Mouse (Mus musculus): ENCODE data around the gene Trnau1ap. TPM values are rescaled to one million over a fixed set of nuclear protein-coding genes. Genes with fewer than 3 reads are reported as not detected.
A peak's percentile ranks its signal among the peaks of the same experiment; 100 is the strongest.

The Trnau1ap gene
- polyA plus RNA-seq, 1 experiment from 2014 or later: 79.2 TPM

DNA sequence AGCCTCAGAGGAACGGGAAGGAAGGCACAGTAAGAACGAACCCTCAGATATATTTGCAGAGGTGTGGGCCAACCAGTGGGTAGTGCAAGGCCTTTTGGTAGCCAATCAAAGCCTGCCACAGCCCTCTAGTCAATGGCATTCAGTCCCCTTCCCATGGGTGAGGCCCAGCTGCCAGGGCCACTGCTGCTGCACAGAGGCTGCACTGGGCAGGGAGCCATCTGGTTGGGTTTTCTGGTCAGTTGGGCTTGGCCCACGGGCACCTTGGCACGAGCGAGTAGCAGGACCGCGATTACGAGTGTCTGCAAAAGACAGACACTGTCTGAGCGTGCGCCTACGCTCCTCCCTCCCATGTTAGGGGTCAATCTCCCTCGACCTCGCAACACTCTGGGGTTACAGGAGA is 9.6 kb upstream of the Trnau1ap start:
- no peak overlapping the region for H3K4me3 ChIP-seq
- no peak overlapping the region for H3K27ac ChIP-seq (replicated peaks)
- H3K4me1 ChIP-seq: peaks cover 16% of the 10 kb centered on the region
- ATAC-seq (ENCODE audit: low FRiP score, low read depth): no peak
- no peak overlapping the region for H3K9ac ChIP-seq (replicated peaks)
- no peaks in the 10 kb centered on the region for H3K9me3 ChIP-seq
- 97% methylated on average over 13 of the region's 13 CpGs for WGBS
- peaks cover 55% of the 10 kb centered on the region for H3K36me3 ChIP-seq
- H3K4me2 ChIP-seq (replicated peaks): no peak overlapping the region
- no peaks in the 10 kb centered on the region for H3K27me3 ChIP-seq

DNA sequence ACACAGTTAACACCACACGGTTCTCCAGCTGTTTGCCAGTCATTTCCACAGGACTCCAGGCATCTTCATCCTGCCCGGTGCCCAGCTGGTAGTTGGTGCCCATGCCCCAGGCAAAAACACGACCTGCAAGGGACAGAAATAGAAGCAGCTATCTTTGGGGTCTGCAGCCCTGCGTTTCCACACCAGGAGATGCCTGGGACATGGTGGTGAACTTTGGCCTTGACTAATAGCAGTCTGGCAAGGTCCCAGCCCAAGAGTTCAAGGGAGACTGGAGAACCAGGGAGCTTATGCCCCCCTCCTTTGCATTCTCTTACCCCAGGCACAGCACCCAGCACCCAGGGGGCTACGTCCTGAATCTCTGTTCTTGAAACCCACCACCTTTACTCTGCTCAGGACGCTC is 3.5 kb upstream of the Trnau1ap start:
- Histone ChIP-seq H3K9ac (replicated peaks) (no peak overlapping the region), H3K9me3 (no peaks in the 10 kb centered on the region), H3K27ac (replicated peaks) (no peak overlapping the region), H3K27me3 (no peaks in the 10 kb centered on the region), H3K4me1 (peaks cover 9% of the 10 kb centered on the region), H3K4me3 (no peak overlapping the region), H3K36me3 (peaks cover 55% of the 10 kb centered on the region), H3K4me2 (replicated peaks) (no peak overlapping the region)
- no peak for ATAC-seq (ENCODE audit: low FRiP score, low read depth)
- WGBS: 89% methylated on average over 6 of the region's 6 CpGs

DNA sequence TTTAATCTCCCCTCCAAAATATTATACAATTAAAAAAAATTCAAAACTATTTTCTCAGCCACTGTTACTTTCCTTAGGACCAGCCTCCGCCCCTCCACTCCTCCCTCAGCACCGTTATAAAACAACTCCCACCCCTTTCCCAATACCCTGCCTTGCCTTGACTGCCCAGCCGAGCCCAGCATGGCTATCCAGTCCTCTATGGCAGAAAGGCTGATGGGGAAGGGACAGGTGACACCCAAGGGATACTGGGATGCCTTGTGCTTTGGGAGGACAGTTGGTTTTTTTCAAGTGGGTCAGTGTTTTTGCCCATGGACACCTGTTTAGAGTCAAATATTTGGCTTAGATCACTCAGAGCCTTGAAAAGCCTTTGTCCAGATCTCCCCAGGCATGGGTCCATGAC is 2.6 kb upstream of the Trnau1ap start:
- no peak overlapping the region for H3K9ac ChIP-seq (replicated peaks)
- no peak overlapping the region for H3K27ac ChIP-seq (replicated peaks)
- peaks cover 46% of the 10 kb centered on the region for H3K36me3 ChIP-seq
- 86% methylated on average over 3 of the region's 3 CpGs for WGBS
- H3K4me2 ChIP-seq (replicated peaks): no peak overlapping the region
- H3K27me3 ChIP-seq: no peaks in the 10 kb centered on the region
- no peak overlapping the region for H3K4me3 ChIP-seq
- no peaks in the 10 kb centered on the region for H3K9me3 ChIP-seq
- H3K4me1 ChIP-seq: peaks cover 9% of the 10 kb centered on the region
- no peak for ATAC-seq (ENCODE audit: low FRiP score, low read depth)

DNA sequence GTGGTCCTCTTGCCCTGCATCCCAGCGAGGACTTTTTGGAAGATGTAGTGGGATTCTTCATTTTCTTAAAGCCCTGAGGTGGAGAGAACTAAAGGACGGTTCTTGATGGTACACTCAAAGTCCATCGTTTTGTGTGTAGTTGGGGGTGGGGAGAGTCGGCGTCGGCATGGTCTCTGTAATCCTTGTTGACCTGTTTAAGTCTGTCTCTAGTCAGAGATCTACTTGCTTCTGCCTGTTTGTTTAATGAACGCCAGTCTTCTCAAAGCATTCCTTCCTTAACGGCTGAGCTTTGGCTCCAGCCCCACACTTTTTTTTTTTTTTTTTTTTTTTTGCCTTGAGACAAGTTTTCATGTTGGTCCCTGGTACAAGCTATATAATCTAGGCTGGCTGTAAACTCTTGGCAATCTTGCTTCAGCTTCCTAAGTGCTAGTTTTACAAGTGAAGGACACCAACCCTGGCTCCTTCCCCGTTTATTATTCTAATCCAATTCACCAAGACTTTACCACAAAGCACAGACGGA is 557 bp upstream of the Trnau1ap start:
- H3K27ac ChIP-seq (replicated peaks): peak overlapping the region; percentile 85
- H3K36me3 ChIP-seq: peaks cover 43% of the 10 kb centered on the region
- peak overlapping the region; percentile 82 for H3K4me3 ChIP-seq
- no peak for ATAC-seq (ENCODE audit: low FRiP score, low read depth)
- H3K9me3 ChIP-seq: no peaks in the 10 kb centered on the region
- no peaks in the 10 kb centered on the region for H3K27me3 ChIP-seq
- H3K9ac ChIP-seq (replicated peaks): peak overlapping the region; percentile 90
- H3K4me2 ChIP-seq (replicated peaks): peak overlapping the region; percentile 80
- 8% methylated on average over 10 of the region's 10 CpGs for WGBS
- peaks cover 9% of the 10 kb centered on the region for H3K4me1 ChIP-seq

DNA sequence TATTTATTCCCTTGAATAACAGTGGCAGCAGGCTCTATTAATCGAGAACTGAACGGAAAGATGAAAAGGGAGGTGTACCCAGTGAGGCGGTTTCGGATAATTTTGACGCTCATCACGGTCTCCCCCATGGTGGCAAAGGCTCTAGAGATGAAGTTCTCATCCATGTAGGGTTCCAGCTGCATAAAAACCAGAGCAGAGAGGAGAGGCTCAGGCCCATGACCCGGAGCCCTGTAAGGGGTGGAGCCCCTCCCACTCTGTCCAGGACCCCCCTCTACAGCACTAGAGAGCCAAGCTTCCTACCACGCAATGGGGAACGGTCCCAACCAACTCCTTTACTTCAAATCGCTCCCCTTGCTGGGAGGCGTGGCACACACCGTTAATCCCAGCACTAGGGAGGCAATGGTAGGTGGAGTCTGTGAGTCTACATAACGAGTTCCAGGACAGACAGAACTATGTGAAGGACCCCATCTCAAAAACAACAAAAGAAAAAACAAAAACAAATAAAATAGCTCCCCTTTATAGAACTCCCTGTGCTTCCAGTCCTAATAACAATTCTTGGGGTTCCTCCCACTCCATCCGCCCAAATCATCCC is 851 bp downstream of the Trnau1ap start:
- no peaks in the 10 kb centered on the region for H3K27me3 ChIP-seq
- H3K36me3 ChIP-seq: peaks cover 43% of the 10 kb centered on the region
- H3K4me1 ChIP-seq: peaks cover 9% of the 10 kb centered on the region
- H3K9ac ChIP-seq (replicated peaks): peak overlapping the region; percentile 90
- peak overlapping the region; percentile 80 for H3K4me2 ChIP-seq (replicated peaks)
- H3K4me3 ChIP-seq: peak overlapping the region; percentile 82
- no peak for ATAC-seq (ENCODE audit: low FRiP score, low read depth)
- WGBS: 45% methylated on average over 14 of the region's 14 CpGs
- no peaks in the 10 kb centered on the region for H3K9me3 ChIP-seq
- H3K27ac ChIP-seq (replicated peaks): peak overlapping the region; percentile 85

DNA sequence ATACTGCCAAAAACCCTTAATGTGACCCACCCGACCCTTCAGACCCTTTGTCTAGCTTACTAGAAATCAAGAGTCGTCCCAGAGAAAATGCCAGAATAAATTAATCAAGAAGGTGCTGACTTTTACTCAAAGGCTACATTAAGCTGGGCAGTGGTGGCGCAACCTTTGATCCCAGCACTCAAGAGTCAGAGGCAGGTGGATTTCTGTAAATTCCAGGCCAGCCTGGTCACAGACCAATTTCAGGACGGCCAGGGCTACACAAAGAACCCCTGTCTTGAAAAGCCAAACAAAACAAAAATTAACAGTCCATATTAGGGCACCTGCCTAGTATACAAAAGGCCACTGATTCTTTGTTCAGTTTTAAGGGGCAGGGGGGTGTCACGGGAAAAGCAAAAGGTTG is 2.9 kb downstream of the Trnau1ap start:
- Histone ChIP-seq H3K36me3 (peaks cover 42% of the 10 kb centered on the region), H3K9me3 (no peaks in the 10 kb centered on the region), H3K27ac (replicated peaks) (no peak overlapping the region), H3K27me3 (no peaks in the 10 kb centered on the region), H3K9ac (replicated peaks) (no peak overlapping the region), H3K4me3 (no peak overlapping the region), H3K4me1 (peaks cover 9% of the 10 kb centered on the region), H3K4me2 (replicated peaks) (no peak overlapping the region)
- ATAC-seq (ENCODE audit: low FRiP score, low read depth): no peak
- WGBS: 82% methylated on average over 5 of the region's 5 CpGs

DNA sequence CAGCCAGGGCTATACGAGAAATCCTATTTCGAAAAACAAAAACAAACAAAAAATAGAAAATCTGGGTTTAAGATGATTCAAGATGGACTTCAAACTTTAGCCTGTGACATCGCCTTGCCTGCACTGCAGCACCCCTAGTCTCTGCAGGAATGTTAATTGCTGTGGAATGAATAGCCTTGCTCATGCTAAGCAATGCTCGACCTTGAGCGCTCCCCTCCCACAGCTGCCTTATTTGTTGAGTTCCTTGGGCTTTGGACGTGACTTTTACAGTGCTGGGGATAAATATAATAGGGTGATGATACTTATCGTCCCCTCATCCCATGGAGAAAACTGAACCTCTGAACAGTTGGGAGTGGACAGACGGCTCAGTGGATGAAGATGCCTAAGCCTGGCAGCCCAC is 13.6 kb downstream of the Trnau1ap start:
- WGBS: 90% methylated on average over 8 of the region's 8 CpGs
- no peak overlapping the region for H3K27ac ChIP-seq (replicated peaks)
- no peak overlapping the region for H3K4me3 ChIP-seq
- no peaks in the 10 kb centered on the region for H3K9me3 ChIP-seq
- no peak overlapping the region for H3K9ac ChIP-seq (replicated peaks)
- H3K4me1 ChIP-seq: no peaks in the 10 kb centered on the region
- H3K4me2 ChIP-seq (replicated peaks): no peak overlapping the region
- no peaks in the 10 kb centered on the region for H3K27me3 ChIP-seq
- ATAC-seq (ENCODE audit: low FRiP score, low read depth): no peak
- peaks cover 81% of the 10 kb centered on the region for H3K36me3 ChIP-seq

DNA sequence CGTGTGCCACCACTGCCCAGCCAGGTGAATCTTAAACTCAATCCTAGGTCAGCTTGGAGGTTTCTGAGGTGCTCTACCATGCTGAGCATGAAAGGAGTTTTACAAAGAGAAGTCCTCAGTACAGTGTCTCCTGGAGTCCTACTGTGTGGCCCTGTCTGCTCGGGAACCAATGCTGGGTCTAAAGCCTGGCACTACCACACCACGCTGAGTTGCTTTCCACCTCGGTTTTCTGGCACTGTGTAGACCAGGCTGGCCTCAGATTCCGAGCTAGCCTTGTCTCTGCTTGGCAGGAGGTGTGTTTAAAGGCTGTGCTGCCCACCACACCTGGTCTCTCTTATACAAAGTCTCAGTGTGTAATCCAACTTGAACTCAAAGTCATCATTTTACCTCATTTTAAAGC is 16.7 kb downstream of the Trnau1ap start:
- Histone ChIP-seq H3K9ac (replicated peaks) (no peak overlapping the region), H3K4me1 (peaks cover 14% of the 10 kb centered on the region), H3K9me3 (no peaks in the 10 kb centered on the region), H3K4me3 (no peak overlapping the region), H3K36me3 (peaks cover 61% of the 10 kb centered on the region), H3K27me3 (no peaks in the 10 kb centered on the region), H3K27ac (replicated peaks) (no peak overlapping the region), H3K4me2 (replicated peaks) (no peak overlapping the region)
- 88% methylated on average over 5 of the region's 5 CpGs for WGBS
- no peak for ATAC-seq (ENCODE audit: low FRiP score, low read depth)

DNA sequence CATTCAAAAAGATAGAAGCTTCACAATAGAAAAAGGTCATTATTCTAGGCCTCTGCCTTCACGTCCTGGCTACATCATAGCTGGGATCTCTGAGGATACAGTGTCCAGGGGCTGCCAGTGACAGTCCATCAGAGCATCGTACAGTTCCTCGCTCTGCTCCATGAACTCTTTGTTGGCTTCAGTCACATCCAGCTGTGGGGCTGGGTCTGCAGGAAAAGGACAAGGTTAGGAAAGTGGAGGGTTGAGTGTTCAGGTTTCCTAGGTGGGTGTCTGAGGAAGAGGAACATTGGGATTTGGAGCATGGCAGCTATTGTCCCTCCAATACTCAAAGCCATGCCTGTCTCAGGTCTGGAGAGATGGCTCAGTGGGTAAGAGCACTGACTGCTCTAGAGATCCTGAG is 17.5 kb downstream of the Trnau1ap start:
- ATAC-seq (ENCODE audit: low FRiP score, low read depth): no peak
- no peak overlapping the region for H3K9ac ChIP-seq (replicated peaks)
- H3K27me3 ChIP-seq: no peaks in the 10 kb centered on the region
- H3K27ac ChIP-seq (replicated peaks): no peak overlapping the region
- peaks cover 14% of the 10 kb centered on the region for H3K4me1 ChIP-seq
- no peak overlapping the region for H3K4me2 ChIP-seq (replicated peaks)
- H3K36me3 ChIP-seq: peaks cover 52% of the 10 kb centered on the region
- no peaks in the 10 kb centered on the region for H3K9me3 ChIP-seq
- H3K4me3 ChIP-seq: no peak overlapping the region
- 54% methylated on average over 3 of the region's 3 CpGs for WGBS

DNA sequence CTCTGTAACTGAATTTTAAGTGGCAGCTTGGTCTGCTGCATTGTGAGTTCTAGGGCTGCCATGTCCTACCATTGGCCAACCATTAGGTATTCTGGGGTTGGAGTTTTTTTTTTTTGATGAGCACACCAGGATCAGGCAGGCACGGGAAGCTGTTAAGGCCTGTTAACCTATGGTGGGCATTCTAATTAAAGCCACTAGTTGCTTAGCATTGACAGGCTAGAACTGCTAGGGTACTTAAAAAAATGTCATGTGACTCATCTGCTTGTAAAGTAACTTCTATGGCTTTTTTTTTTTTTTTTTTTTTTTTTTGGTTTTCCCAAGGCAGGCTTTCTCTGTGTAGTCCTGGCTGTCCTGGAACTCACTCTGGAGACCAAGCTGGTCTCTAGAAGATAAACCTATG is 18.1 kb downstream of the Trnau1ap start:
- Histone ChIP-seq H3K4me1 (peaks cover 14% of the 10 kb centered on the region), H3K4me2 (replicated peaks) (no peak overlapping the region), H3K4me3 (no peak overlapping the region), H3K36me3 (peaks cover 46% of the 10 kb centered on the region), H3K27me3 (no peaks in the 10 kb centered on the region), H3K9me3 (no peaks in the 10 kb centered on the region), H3K27ac (replicated peaks) (no peak overlapping the region), H3K9ac (replicated peaks) (no peak overlapping the region)
- no peak for ATAC-seq (ENCODE audit: low FRiP score, low read depth)
- WGBS: 36% methylated on average over 1 of the region's 1 CpGs

DNA sequence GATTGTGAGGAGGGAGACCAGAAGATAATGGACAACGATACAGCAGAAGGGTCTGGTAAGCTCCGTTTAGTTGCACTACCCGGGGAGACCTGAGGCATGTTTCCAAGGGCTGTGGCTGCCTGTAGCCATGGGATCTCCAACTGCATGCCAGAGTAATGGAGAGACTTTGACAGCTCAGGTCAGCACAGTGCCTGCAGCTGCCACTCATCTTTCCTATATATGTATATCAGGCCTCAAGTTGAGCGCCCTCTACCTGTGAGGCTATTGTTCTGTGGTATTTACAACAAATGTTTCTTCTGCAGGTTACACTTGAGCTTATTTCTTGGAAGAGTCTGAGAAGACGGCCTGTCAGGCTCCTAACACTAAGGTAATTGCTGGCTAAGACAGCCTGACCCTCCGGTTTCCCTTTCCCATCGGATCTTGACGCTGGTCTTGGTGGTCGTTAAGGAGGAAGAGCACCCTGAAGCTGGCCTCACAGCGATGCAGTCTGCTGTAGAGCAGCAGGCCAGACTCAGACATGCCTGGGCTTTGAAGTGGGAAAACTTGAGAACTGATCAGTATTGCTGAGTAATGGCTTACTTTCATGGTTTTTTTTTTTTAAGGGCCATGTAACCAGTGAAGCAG is 19.4 kb downstream of the Trnau1ap start:
- Histone ChIP-seq H3K9ac (replicated peaks) (peak overlapping the region; percentile 81), H3K9me3 (no peaks in the 10 kb centered on the region), H3K27ac (replicated peaks) (peak overlapping the region; percentile 84), H3K27me3 (no peaks in the 10 kb centered on the region), H3K4me1 (peaks cover 14% of the 10 kb centered on the region), H3K4me3 (peak overlapping the region; percentile 65), H3K4me2 (replicated peaks) (peak overlapping the region; percentile 93), H3K36me3 (peaks cover 41% of the 10 kb centered on the region)
- no peak for ATAC-seq (ENCODE audit: low FRiP score, low read depth)
- WGBS: 38% methylated on average over 10 of the region's 10 CpGs

DNA sequence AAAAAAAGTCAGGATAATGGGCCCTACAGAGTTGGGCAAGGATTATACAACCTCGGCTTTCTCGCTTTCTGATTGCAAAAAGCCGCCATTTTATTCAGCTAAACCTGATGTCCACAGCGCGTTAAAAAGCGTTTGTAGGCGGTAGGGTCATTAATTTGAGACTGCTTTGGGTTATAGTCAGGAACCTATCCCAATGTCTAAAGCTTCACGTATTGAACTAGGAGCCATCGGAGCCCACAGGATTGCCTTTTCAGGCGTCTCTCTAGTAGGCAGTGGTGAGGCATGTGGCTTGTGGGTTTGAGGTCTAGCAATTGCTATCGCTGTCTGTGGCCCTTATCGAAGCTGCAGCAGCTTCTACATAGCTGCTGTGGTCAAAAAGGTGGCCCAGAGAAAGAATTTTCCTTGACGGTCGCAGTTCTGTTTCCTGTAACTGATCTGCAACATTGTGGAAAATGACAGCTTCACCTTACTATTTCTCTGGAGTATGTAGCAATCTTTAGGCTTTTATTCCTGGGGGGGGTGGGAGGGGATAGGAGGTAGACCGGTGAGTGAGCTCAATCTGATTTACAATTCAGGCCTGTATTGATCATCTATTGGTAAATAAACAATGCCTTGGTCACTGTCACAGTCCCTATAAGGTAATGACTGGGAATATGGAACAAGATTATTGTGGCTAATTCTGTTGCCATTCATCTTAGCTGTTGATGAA is 20.0 kb downstream of the Trnau1ap start:
- H3K9me3 ChIP-seq: no peaks in the 10 kb centered on the region
- H3K4me3 ChIP-seq: peak overlapping the region; percentile 65
- peaks cover 14% of the 10 kb centered on the region for H3K4me1 ChIP-seq
- peak overlapping the region; percentile 84 for H3K27ac ChIP-seq (replicated peaks)
- peak overlapping the region; percentile 93 for H3K4me2 ChIP-seq (replicated peaks)
- H3K27me3 ChIP-seq: no peaks in the 10 kb centered on the region
- peaks cover 40% of the 10 kb centered on the region for H3K36me3 ChIP-seq
- WGBS: 1% methylated on average over 15 of the region's 15 CpGs
- ATAC-seq (ENCODE audit: low FRiP score, low read depth): no peak
- peak overlapping the region; percentile 81 for H3K9ac ChIP-seq (replicated peaks)

Measured in midbrain, embryonic 12.5 days (tissue).